Mouse (Mus musculus) testis, adult 2 months (tissue): ENCODE measurements around the gene Wasl.

ENCODE experiments used
- CTCF ChIP-seq: fragments of 200-500 bp; IDR thresholded peaks from 2 replicates; pipeline ENCODE4 v1.5.1; 2012; ENCODE audit warnings: low read depth, mild to moderate bottlenecking, inconsistent platforms, low read length, moderate library complexity; ENCODE audit not compliant: control insufficient read depth, insufficient read depth, insufficient replicate concordance
- POLR2A ChIP-seq: fragments of 200-500 bp; IDR thresholded peaks from 2 replicates; pipeline ENCODE4 v1.6.1; 2012; ENCODE audit warnings: low read depth, mild to moderate bottlenecking, inconsistent platforms, low read length, moderate library complexity; ENCODE audit not compliant: control insufficient read depth

- TF ChIP-seq POLR2A (no peak), CTCF (no peak)
Observed at GRCm38 (mm10) chr6:24697216-24697615, 32.4 kb upstream of the Wasl start.
